Mouse (Mus musculus): ENCODE results near the gene 6030452D12Rik.

DNA sequence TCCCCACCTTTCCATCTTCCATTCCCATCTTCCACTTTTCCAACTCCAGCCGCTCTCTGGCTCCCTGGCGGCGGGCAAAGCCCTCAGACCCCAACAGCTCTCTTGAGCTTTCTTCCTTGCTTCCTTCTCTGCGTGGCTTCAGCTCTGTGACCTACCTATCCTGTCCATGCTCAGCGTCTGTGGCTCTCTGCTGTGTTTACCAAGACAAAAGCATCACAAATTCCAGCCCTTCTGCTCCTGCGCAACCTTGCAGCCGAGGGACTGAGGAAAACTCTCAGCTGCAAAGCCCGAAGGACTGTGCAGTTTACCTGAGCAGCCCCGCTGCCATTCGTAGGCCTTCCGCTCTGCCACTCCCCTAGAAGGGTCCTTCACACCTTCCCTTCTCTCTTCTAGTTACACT lies 46.3 kb upstream of the 6030452D12Rik start:
- TF ChIP-seq CTCF (IDR thresholded peaks at IDR 0.05; ENCODE audit: extremely low read depth, insufficient read depth, low read length) (no peak), POLR2A (IDR thresholded peaks at IDR 0.05; ENCODE audit: extremely low read depth, insufficient read depth, low read length) (no peak)
